Mouse (Mus musculus): ENCODE results near the gene Trpc1.

GRCm38 (mm10) chr9:95657941-95658340, 92.2 kb downstream of the Trpc1 start:
- no peak for TF ChIP-seq POLR2A (IDR thresholded peaks at IDR 0.05; ENCODE audit: control insufficient read depth, extremely low read depth, insufficient read depth, low read length, poor library complexity)
- no peak for TF ChIP-seq CTCF (IDR thresholded peaks at IDR 0.05; ENCODE audit: borderline replicate concordance, control insufficient read depth, extremely low read depth, insufficient read depth, low read length, poor library complexity)
